Mouse (Mus musculus) limb, embryonic 11.5 days (tissue): ENCODE data around the gene Gm2075. TPM values are rescaled to one million over a fixed set of nuclear protein-coding genes. Genes with fewer than 3 reads are reported as not detected.
"Not testable (repeated sequence)": the region's sequence is repeated elsewhere in the genome, so short reads cannot be mapped to it uniquely, and the experiment has no call there.

Source experiments
- ATAC-seq: fragments of 200-750 bp; cut with Nextera tagmentation; 2 replicates; pipeline ENCODE4 v1.8.0; 2017; ENCODE audit warnings: low read depth; ENCODE audit not compliant: insufficient number of reproducible peaks, low FRiP score, low TSS enrichment
- DNase-seq: peaks from one replicate; pipeline ENCODE4 v3.0.0-alpha.2; 2015; ENCODE audit warnings: low spot score
- H3K27ac ChIP-seq: fragments of 300-500 bp; sonication (generic); replicated peaks from 2 replicates; pipeline ENCODE4 v1.5.1; 2014; ENCODE audit warnings: low read depth, mild to moderate bottlenecking, low read length
- H3K27me3 ChIP-seq: fragments of 300-500 bp; sonication (generic); 2 replicates; pipeline ENCODE4 v1.6.1; 2014; ENCODE audit warnings: mild to moderate bottlenecking, low read length, mixed read lengths; ENCODE audit not compliant: control insufficient read depth, insufficient read depth
- H3K36me3 ChIP-seq: fragments of 300-500 bp; sonication (generic); 2 replicates; pipeline ENCODE4 v1.6.1; 2014; ENCODE audit warnings: mild to moderate bottlenecking, low read length, moderate library complexity, mixed read lengths; ENCODE audit not compliant: control insufficient read depth, insufficient read depth
- H3K4me1 ChIP-seq: fragments of 300-500 bp; sonication (generic); 2 replicates; pipeline ENCODE4 v1.6.1; 2014; ENCODE audit warnings: low read length, mixed read lengths; ENCODE audit not compliant: control insufficient read depth, insufficient read depth
- H3K4me2 ChIP-seq: fragments of 300-500 bp; sonication (generic); 2 replicates; pipeline ENCODE4 v1.6.1; 2014; ENCODE audit warnings: low read depth, mild to moderate bottlenecking, moderate library complexity; ENCODE audit not compliant: severe bottlenecking
- H3K4me3 ChIP-seq: fragments of 300-500 bp; sonication (generic); 2 replicates; pipeline ENCODE4 v1.5.1; 2014; ENCODE audit warnings: low read depth, low read length
- H3K9ac ChIP-seq: fragments of 300-500 bp; sonication (generic); 2 replicates; pipeline ENCODE4 v1.6.1; 2014; ENCODE audit warnings: mild to moderate bottlenecking, low read length
- H3K9me3 ChIP-seq: fragments of 300-500 bp; sonication (generic); 2 replicates; pipeline ENCODE4 v1.6.1; 2016; ENCODE audit warnings: low read length; ENCODE audit not compliant: control insufficient read depth
- WGBS: fragments of 180-500 bp; shearing (Covaris S2); extraction: QIAGEN DNeasy Blood & Tissue Kit; methylation state at CpG from one replicate; pipeline ENCODE4 v1.1.7; 2014; 5-methylcytosine and 5-hydroxymethylcytosine counted together
- polyA plus RNA-seq: library from polyadenylated mRNA; unstranded; fragments of >200 nt; fragmentation: Nextera tagmentation; extraction: Ambion mirVana; gene quantifications from 2 replicates; pipeline ENCODE4 v1.2.1, GENCODE M21; 2014

Gene Gm2075
- not detected in 2 replicates for polyA plus RNA-seq

GRCm38 (mm10) chr12:88011548-88011947 lies at the start of gene Gm2075:
Gm2075 (plus strand) TSS chr12:88011848.
- not testable (repeated sequence) for H3K4me1 ChIP-seq, H3K36me3 ChIP-seq, H3K4me2 ChIP-seq, H3K27me3 ChIP-seq, H3K27ac ChIP-seq, H3K9ac ChIP-seq, H3K9me3 ChIP-seq, DNase-seq, ATAC-seq, H3K4me3 ChIP-seq
- WGBS, result no CpG with 5 or more reads among the region's 1 CpGs

- H3K4me2 ChIP-seq, H3K27me3 ChIP-seq, H3K9ac ChIP-seq, ATAC-seq, H3K4me3 ChIP-seq, H3K36me3 ChIP-seq, DNase-seq, H3K9me3 ChIP-seq, H3K4me1 ChIP-seq, H3K27ac ChIP-seq: not testable (repeated sequence)
Measured at GRCm38 (mm10) chr12:87984000-87984399, 27.6 kb upstream of the Gm2075 start.

GRCm38 (mm10) chr12:88004118-88004517 lies 7.5 kb upstream of the Gm2075 start:
- H3K9ac ChIP-seq, DNase-seq, H3K27ac ChIP-seq, H3K4me3 ChIP-seq, ATAC-seq, H3K9me3 ChIP-seq, H3K36me3 ChIP-seq, H3K27me3 ChIP-seq, H3K4me2 ChIP-seq, H3K4me1 ChIP-seq: not testable (repeated sequence)
- WGBS, result 66% methylated on average over 3 of the region's 3 CpGs

GRCm38 (mm10) chr12:88018671-88019070 lies 7.0 kb downstream of the Gm2075 start, which contains the start of gene Gm6803:
Gm6803 (minus strand) TSS chr12:88018771.
- DNase-seq, ATAC-seq, H3K4me2 ChIP-seq, H3K9me3 ChIP-seq, H3K36me3 ChIP-seq, H3K27ac ChIP-seq, H3K4me3 ChIP-seq, H3K4me1 ChIP-seq, H3K9ac ChIP-seq, H3K27me3 ChIP-seq: not testable (repeated sequence)
- WGBS, result 78% methylated on average over 2 of the region's 2 CpGs

GRCm38 (mm10) chr12:88026704-88027103 lies 15.1 kb downstream of the Gm2075 start, which contains the start of gene Gm2056:
Gm2056 (plus strand) TSS chr12:88027004.
- not testable (repeated sequence) for H3K4me2 ChIP-seq, H3K4me1 ChIP-seq, DNase-seq, H3K36me3 ChIP-seq, H3K9ac ChIP-seq, H3K27ac ChIP-seq, ATAC-seq, H3K27me3 ChIP-seq, H3K9me3 ChIP-seq, H3K4me3 ChIP-seq
- 89% methylated on average over 1 of the region's 1 CpGs for WGBS

- H3K27me3 ChIP-seq, H3K4me2 ChIP-seq, DNase-seq, H3K36me3 ChIP-seq, ATAC-seq, H3K9ac ChIP-seq, H3K9me3 ChIP-seq, H3K4me1 ChIP-seq, H3K4me3 ChIP-seq, H3K27ac ChIP-seq: not testable (repeated sequence)
- WGBS, result 90% methylated on average over 5 of the region's 5 CpGs
Measured at GRCm38 (mm10) chr12:88032250-88032649, 20.6 kb downstream of the Gm2075 start.

- ATAC-seq, H3K27me3 ChIP-seq, H3K9me3 ChIP-seq, H3K4me1 ChIP-seq, H3K27ac ChIP-seq, DNase-seq, H3K4me3 ChIP-seq, H3K36me3 ChIP-seq, H3K4me2 ChIP-seq, H3K9ac ChIP-seq: not testable (repeated sequence)
Measured at GRCm38 (mm10) chr12:88039062-88039461, 27.4 kb downstream of the Gm2075 start.

GRCm38 (mm10) chr12:88039703-88040102 lies 28.1 kb downstream of the Gm2075 start:
- whole genome bisulfite sequencing, result 95% methylated on average over 1 of the region's 1 CpGs
- H3K27me3 ChIP-seq, ATAC-seq, H3K9me3 ChIP-seq, H3K27ac ChIP-seq, H3K4me2 ChIP-seq, H3K4me3 ChIP-seq, H3K36me3 ChIP-seq, H3K4me1 ChIP-seq, DNase-seq, H3K9ac ChIP-seq: not testable (repeated sequence)

GRCm38 (mm10) chr12:88045226-88045625 lies 33.6 kb downstream of the Gm2075 start:
- not testable (repeated sequence) for H3K27ac ChIP-seq, H3K4me1 ChIP-seq, H3K4me3 ChIP-seq, DNase-seq, H3K9me3 ChIP-seq, H3K36me3 ChIP-seq, H3K4me2 ChIP-seq, ATAC-seq, H3K27me3 ChIP-seq, H3K9ac ChIP-seq
- WGBS, result 80% methylated on average over 1 of the region's 1 CpGs
